Mouse (Mus musculus): ENCODE results near the gene Peli2. TPM values are rescaled to one million over a fixed set of nuclear protein-coding genes. Genes with fewer than 3 reads are reported as not detected.
A peak's percentile ranks its signal among the peaks of the same experiment; 100 is the strongest.

The Peli2 gene
- total RNA-seq, 2 experiments from 2014 or later, result 19.3 to 23.2 TPM

GRCm38 (mm10) chr14:48106453-48106852, 14.2 kb upstream of the Peli2 start:
- Histone ChIP-seq H3K4me3 (no peak overlapping the region), H3K27ac (no peak overlapping the region)
- no peak for TF ChIP-seq CTCF (conservative IDR thresholded peaks at IDR 0.05)
- no peak for DNase-seq (ENCODE audit: low spot score in 2 of 2)

- DNase-seq (ENCODE audit: low spot score in 2 of 2), result peak in 1 of 2 experiments; percentile 21
- Histone ChIP-seq H3K4me3 (no peak overlapping the region), H3K27ac (no peak overlapping the region)
- TF ChIP-seq CTCF (conservative IDR thresholded peaks at IDR 0.05), result no peak
Measured at GRCm38 (mm10) chr14:48117986-48118385, 2.6 kb upstream of the Peli2 start.

GRCm38 (mm10) chr14:48119012-48119647, 1.5 kb upstream of the Peli2 start:
- TF ChIP-seq CTCF (conservative IDR thresholded peaks at IDR 0.05), result no peak
- peak overlapping the region; percentile 28 for H3K27ac ChIP-seq
- peak overlapping the region; percentile 85 for H3K4me3 ChIP-seq
- peak in 1 of 2 experiments; percentile 30 for DNase-seq (ENCODE audit: low spot score in 2 of 2)

- TF ChIP-seq CTCF (conservative IDR thresholded peaks at IDR 0.05), result no peak
- Histone ChIP-seq H3K4me3 (peak overlapping the region; percentile 85), H3K27ac (peak overlapping the region; percentile 95)
- DNase-seq (ENCODE audit: low spot score in 2 of 2), result no peak
Measured at GRCm38 (mm10) chr14:48119648-48120270, 864 bp upstream of the Peli2 start.

- peak overlapping the region; percentile 85 for H3K4me3 ChIP-seq
- no peak for TF ChIP-seq CTCF (conservative IDR thresholded peaks at IDR 0.05)
- no peak for DNase-seq (ENCODE audit: low spot score in 2 of 2)
- H3K27ac ChIP-seq, result peak overlapping the region; percentile 95
Measured at GRCm38 (mm10) chr14:48120443-48120751, 226 bp upstream of the Peli2 start.

- peak overlapping the region; percentile 95 for H3K27ac ChIP-seq
- peak in 1 of 2 experiments; percentile 12 for DNase-seq (ENCODE audit: low spot score in 2 of 2)
- no peak for TF ChIP-seq CTCF (conservative IDR thresholded peaks at IDR 0.05)
- peak overlapping the region; percentile 85 for H3K4me3 ChIP-seq
Measured at GRCm38 (mm10) chr14:48121529-48122517, 1.2 kb downstream of the Peli2 start.

- no peak overlapping the region for H3K4me3 ChIP-seq
- TF ChIP-seq CTCF (conservative IDR thresholded peaks at IDR 0.05), result no peak
- peak in 1 of 2 experiments; percentile 10 for DNase-seq (ENCODE audit: low spot score in 2 of 2)
Measured at GRCm38 (mm10) chr14:48124011-48124410, 3.4 kb downstream of the Peli2 start.

GRCm38 (mm10) chr14:48124816-48125215, 4.2 kb downstream of the Peli2 start:
- Histone ChIP-seq H3K27ac (no peak overlapping the region), H3K4me3 (no peak overlapping the region)
- peak in 1 of 2 experiments; percentile 2 for DNase-seq (ENCODE audit: low spot score in 2 of 2)
- TF ChIP-seq CTCF (conservative IDR thresholded peaks at IDR 0.05), result no peak

More at GRCm38 (mm10) chr14:48124011-48124410, 3.4 kb downstream of the Peli2 start:
- H3K27ac ChIP-seq, result no peak overlapping the region

- Histone ChIP-seq H3K4me3 (no peak overlapping the region), H3K27ac (no peak overlapping the region)
- DNase-seq (ENCODE audit: low spot score in 2 of 2), result peak in 1 of 2 experiments; percentile 6
- TF ChIP-seq CTCF (conservative IDR thresholded peaks at IDR 0.05), result no peak
Measured at GRCm38 (mm10) chr14:48125971-48126370, 5.3 kb downstream of the Peli2 start.

- H3K4me3 ChIP-seq, result no peak overlapping the region
- TF ChIP-seq CTCF (conservative IDR thresholded peaks at IDR 0.05), result no peak
- no peak overlapping the region for H3K27ac ChIP-seq
- no peak for DNase-seq (ENCODE audit: low spot score in 2 of 2)
Measured at GRCm38 (mm10) chr14:48126931-48127330, 6.3 kb downstream of the Peli2 start.

- DNase-seq (ENCODE audit: low spot score in 2 of 2), result no peak
- no peak for TF ChIP-seq CTCF (conservative IDR thresholded peaks at IDR 0.05)
- no peak overlapping the region for H3K4me3 ChIP-seq
- H3K27ac ChIP-seq, result no peak overlapping the region
Measured at GRCm38 (mm10) chr14:48127609-48128185, 7.1 kb downstream of the Peli2 start.

GRCm38 (mm10) chr14:48128701-48129100, 8.1 kb downstream of the Peli2 start:
- Histone ChIP-seq H3K27ac (no peak overlapping the region), H3K4me3 (no peak overlapping the region)
- TF ChIP-seq CTCF (conservative IDR thresholded peaks at IDR 0.05), result no peak
- DNase-seq (ENCODE audit: low spot score in 2 of 2), result no peak

- no peak for DNase-seq (ENCODE audit: low spot score in 2 of 2)
- no peak for TF ChIP-seq CTCF (conservative IDR thresholded peaks at IDR 0.05)
- H3K4me3 ChIP-seq, result no peak overlapping the region
- H3K27ac ChIP-seq, result no peak overlapping the region
Measured at GRCm38 (mm10) chr14:48130021-48130420, 9.4 kb downstream of the Peli2 start.
